Mouse (Mus musculus) left cerebral cortex, postnatal 14 days (tissue): ENCODE measurements around the gene Rarb. TPM values are rescaled to one million over a fixed set of nuclear protein-coding genes. Genes with fewer than 3 reads are reported as not detected.

Source experiments
- DNase-seq, 2 experiments: peaks; one replicate each; pipeline ENCODE4 v3.0.0; 2021 to 2022; ENCODE audit warnings: low spot score in 2 of 2, mixed read lengths in 1 of 2
- intact Hi-C: fragments of 180-260 bp; cut with DNase I; formaldehyde crosslinking; loops from one replicate; pipeline ENCODE4 v1.15.1; 2025
- total RNA-seq, 2 experiments: library from RNA; stranded (reverse); gene quantifications; 2 replicates each; pipeline ENCODE4 v1.2.3; 2021

Rarb gene
- total RNA-seq, 2 experiments from 2014 or later = 9.8 to 14.5 TPM

DNA sequence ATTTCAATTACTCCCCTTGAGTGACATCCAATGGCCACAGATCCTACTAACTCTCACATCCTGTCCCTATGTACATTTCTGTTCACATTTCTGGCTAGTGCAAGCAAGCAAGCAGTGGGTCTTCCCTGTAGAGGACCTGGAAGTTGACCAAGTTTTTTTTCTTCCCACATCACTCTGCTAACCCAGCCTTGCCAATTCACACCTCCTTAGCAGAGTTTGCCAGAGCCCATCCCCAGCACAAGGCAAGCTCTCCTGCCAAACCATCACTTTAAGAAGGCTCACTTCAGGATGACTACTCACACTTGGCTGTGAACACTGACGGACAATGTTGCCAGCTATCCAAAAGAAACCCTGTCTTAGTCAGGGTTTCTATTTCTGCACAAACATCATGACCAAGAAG lies 80.4 kb downstream of the Rarb start:
- peak; percentile 25 to 75 for DNase-seq
- intact Hi-C loops = no loop called here

DNA sequence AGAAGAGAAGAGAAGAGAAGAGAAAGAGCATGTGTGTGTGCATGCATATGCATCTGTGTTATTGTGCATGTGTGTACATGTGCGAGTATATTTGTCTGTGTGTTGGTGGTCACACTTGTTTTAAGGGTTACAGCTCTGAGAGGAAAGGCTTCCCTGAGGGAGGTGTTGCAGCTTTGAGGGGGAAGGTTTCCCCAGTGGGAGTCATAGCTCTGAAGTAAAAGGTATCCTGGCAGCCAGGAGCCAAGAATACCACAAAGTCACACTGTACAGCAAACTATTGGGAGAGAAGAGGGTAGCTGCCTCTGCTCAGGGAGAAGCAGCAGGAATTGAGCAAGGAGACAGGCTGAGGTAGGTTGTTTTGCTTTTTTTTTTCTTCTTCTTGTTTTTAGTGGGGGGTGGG lies 81.2 kb downstream of the Rarb start:
- no peak for DNase-seq
- intact Hi-C loops = no loop called here

DNA sequence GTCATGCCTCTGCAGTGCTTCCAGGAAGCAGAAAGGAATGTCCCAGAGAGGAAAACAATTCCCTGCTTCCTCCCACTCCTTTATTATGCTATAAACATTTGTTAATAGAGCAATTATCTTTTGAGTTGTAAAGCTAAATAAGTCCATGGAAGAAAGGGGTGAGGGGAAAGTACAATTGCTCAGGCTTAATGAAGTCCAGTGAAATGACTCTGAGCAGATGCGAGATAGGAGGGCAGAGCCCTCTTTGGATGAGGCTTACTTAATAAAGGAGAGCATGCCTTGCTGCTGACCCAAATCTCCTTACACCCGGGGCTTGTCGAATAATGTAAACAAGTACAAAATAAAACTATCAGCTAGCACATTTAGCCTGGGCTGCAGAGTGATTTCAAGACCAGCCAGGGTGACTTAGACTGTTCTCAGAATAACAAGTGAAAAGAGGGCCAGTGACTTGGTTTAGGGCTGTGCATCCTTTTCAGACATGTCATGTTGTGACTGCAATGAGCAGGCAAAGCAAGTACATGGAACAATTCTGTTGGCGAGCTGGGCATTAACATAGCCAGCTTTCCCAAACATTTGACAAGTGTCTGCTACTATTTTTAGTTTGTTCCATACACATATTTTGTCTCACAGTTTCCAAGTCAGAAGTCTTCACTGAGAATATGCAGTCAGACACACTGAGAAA lies 83.5 kb downstream of the Rarb start:
- intact Hi-C loops = no loop called here
- DNase-seq = peak in 1 of 2 experiments; percentile 25

DNA sequence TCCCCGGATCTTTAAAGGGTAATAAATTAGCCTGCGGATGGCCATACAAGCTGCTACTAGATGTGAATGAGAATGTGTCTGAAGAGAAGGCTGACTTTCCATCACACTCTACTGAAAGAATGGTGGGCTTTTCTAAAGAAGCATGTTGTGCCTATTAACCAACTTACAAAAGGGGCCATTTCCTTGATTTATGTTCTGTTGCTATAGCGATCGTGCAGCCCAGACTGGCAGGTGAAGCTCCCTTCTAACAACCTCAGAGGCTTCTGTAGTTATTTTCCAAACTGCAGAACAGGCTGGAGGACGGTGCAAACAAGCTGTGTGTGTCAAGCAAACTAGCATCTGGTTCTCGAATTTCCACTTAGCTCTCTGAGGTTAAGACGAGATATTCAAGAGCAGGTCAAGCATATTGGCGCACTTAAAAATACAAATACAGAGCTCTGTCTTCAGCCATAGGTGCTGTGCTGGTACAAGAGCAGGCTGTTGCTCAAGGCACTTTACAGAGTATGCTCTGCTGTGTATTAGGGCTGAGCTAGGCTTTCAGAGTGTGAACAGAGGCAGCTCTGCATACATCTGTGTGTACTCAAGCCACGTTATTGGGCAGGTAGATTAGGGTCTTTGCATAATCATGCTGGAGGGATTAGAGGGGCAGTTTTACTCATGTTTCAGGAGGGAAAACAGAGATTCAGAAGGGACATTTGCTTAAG lies 85.2 kb downstream of the Rarb start:
- intact Hi-C loops = no loop called here
- DNase-seq = no peak

DNA sequence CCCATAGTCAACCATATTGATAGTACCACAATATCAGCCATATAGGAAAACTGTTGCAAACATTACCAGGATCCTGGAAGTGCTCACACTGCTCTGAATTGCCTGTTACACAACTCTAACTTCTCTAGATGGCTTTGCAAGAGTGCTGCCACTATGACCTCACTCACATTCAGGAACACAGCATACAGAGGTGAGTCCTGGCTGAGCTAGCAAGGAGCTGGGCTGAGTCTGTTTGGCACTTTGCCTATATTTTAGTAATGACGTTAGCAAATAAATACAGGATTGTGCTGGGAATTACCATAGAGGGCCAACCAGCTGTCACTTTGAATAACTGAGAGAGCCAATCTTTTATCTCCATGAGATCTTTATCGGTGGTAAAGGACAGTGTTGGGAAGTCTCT lies 86.9 kb downstream of the Rarb start:
- DNase-seq = no peak
- intact Hi-C loops = no loop called here

DNA sequence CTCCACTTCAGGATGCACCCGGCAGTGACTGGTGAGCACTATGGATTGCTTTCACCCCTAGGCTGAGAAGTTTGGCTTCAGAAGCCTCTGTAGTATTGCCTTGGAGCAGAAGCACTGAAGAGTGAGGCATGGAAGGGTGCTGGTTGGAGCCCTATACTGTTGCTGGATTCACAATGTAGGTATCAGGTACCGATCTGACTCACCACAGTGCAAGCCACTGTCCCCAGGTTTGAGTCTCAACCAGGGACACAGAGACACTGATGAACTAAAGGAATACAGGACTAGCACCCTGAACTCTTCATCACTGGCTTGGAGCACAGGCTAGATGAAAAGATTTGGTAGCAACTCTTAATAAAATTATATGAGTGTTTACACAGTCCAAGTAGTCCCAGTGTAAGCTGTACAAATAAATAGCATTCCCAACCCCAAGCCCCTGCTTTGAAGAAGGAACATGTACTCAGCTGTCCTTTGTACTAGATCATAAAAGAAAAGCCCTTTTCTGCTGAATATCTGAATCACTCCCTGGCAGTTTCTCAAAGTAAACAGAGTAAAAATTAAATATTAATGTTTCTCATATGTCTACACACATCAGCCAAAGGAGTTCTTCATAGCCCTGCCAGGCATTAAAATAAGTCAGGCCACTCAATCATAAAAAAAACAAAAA lies 90.6 kb downstream of the Rarb start:
- intact Hi-C loops = no loop called here
- no peak for DNase-seq

DNA sequence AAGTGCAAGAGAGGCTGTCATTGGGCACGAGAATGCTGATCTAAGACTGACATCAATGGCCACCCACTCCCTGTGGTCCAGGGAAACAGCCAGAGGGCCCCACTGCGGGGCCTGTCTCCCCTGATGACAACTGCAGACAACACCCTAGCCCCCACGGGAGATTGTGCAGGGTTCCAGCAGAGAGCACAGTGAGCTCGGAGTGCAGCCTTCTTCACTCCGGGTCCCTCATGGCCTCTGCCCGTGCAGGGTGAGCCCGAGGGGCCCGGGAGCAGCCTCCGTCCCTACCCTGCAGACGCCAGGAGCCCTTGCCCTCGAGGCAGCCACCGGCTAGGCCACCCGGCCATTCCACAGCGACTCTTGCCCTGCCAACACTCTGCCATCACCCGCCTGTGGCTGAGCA lies 95.0 kb downstream of the Rarb start:
- no peak for DNase-seq
- intact Hi-C loops = no loop called here

DNA sequence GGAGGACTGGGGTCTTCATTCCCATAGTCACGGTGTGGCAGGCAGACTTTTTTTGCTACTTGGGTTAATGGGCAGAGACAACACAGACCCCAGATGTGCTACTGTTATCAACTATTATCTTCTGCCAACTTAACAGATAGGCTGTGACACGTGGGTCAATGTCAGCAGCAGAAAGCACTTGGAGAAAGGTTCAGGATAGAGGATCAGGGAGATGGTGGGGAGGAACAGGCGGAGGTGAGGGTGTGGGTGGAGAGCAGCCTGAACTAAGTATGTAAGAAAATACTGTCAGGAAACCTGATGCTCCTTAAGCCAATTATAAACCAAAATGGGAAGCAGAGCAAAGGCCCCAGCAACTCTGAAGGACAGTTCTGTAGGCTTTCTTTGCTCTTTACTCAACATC lies 101.1 kb downstream of the Rarb start:
- no peak for DNase-seq

DNA sequence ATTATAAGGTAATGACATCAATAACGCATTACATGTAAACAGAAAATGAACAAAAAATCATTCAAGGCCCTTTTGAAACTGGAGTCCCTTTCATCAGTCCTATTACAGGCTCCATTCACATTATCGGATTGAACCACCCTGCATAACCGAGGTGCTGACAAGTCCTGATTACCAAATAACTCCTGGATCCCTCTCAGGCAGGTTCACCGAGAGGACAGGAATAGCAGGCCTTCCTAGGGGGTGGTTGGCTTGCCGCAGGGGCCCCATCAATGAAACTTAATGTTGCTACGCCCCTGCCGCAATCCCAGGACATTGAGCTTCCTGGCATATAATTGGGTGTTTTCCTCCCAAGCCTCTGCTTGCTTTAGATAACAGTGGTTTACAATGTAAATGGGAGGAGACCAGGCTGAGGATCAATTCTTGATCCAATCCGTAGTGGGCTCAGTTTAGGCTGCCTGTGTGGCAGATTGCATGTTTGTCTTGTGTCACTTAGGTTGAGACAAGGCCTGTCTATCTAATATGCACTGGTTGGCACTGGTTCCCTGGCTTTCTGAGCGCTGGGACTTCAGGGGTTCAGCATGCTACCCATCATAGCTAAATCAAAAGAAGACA lies 104.5 kb downstream of the Rarb start:
- DNase-seq = no peak
- intact Hi-C loops = no loop called here

More for the DNA sequence above, 101.1 kb downstream of the Rarb start:
- intact Hi-C loops = no loop called here

DNA sequence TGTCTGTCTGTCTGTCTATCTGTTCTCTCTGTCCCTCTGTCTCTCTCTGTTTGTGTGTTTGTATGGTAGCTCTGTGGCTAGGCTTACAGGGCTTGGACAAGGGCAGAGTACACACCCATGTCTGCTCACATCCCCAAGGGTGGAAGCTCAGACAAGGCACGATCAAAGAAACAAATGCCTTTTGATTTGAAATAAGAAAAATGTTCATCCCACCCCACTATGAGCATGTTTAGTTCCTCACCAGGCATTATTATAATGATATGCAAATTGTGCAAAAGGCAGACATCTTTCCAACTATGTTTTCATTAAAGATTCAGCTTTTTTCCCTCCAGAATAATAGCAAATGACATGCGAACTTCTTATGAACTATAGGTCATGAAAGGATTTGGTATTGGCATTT lies 105.2 kb downstream of the Rarb start:
- DNase-seq = no peak
- intact Hi-C loops = no loop called here

DNA sequence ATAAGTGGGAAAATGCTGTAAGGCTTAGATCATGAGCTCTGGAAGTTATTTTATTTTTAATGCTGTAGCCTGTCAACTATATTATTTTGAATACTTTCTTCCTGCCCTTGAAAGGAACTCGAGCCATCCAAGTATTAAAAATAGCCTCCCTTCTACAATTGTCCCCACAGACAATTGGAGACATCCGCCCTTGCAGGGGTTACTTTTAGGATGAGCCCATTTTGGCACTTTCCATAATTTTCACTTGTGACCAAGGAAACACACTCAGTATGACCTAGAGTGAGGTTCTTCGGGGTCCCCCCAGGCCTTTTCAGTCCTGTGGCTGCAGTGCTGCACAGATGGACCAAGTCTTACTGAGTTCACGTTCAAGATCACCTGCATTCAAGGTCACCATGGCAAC lies 119.7 kb downstream of the Rarb start:
- DNase-seq = no peak
- intact Hi-C loops = no loop called here

DNA sequence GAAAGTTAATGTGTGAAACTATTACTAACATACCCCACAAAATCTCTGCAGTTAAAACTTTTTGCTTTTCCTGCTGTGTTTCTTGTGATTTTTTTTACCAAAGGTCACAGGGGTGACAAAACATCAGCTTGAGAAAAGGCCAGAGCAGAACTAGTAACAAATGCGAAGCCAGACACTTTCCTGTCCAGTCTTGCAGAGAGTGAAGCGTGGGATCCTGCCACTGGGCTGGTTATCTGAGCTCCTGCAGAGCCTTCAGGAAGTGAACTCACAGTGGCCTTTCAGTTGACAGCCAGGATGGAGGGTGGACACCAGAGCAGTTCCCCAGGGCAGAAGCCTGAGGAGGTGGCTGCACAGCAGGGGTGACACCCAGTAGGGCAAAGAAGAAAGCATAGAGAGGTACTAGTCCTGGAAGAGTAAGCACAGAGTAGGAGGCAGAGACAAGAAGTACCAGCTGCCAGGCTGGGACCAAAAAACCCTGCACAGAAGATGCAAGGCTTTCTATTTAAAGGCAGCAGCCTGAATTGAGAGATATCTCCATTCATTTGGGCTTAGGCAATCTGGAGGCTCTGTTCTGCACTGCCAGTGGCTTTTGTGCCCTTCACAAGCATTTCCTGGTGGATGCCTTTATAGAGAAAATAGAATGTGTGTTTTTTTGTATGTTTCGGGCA lies 123.4 kb downstream of the Rarb start:
- peak; percentile 15 to 44 for DNase-seq
- intact Hi-C loops = no loop called here

DNA sequence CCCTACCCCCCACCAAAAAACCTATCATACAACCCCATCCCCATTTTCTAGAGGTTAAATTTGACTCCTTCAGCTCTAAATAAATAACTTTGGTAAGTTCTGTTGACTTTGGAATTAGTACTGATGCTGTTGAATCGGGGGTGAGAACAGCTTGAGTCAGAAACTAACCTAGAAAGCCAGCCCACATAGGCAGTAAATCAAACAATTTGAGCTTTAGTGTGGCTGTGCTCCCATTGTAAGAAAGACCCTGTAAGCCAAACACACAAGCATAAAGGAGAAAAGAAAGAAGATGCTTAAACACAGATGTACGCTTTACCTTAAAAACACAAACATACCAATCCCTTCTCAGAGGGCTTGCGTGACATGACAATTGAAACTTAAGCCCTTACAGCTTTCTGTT lies 140.6 kb downstream of the Rarb start:
- intact Hi-C loops = no loop called here
- DNase-seq = no peak

DNA sequence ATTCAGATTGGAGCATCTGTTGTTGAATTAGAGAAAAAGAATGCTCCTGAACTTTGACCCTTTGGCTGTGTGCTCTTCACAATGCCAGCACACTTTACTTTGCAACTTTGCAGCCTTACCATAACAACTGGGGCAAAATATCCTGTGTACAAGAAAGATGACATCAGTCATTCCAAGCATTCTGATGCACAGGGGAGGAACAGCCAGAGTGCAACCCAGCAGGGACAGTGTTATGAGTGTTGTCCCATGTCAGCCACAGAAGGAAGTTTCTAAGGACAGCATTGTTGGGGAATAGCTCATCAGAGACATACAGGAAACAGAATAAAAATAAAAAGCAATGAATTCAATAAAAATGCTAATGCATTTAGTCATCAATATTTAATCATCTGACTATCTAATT lies 141.9 kb downstream of the Rarb start:
- intact Hi-C loops = no loop called here
- no peak for DNase-seq

DNA sequence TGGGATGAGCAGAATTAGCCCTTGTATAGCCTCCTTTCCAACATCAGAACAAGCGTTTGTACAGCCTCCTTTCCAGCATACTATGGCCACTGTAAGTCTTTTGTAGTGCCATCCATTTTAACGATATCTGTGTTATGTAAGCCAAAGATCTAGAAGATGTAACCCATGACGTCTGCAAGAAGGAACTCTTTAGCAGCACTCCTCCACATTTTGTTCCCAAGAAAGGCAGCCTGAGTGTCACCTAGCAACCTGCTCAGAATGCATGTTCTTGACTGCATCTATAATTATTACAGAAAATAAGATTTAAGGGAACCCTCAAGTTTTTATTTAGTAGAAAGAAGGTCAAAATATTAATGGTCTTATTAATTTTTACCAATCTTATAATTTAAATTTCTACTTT lies 148.4 kb downstream of the Rarb start:
- intact Hi-C loops = loop anchor here (2.0 kb wide), 1 partner anchor 72 kb away; no protein-coding TSS in a partner anchor
- peak; percentile 34 to 77 for DNase-seq

DNA sequence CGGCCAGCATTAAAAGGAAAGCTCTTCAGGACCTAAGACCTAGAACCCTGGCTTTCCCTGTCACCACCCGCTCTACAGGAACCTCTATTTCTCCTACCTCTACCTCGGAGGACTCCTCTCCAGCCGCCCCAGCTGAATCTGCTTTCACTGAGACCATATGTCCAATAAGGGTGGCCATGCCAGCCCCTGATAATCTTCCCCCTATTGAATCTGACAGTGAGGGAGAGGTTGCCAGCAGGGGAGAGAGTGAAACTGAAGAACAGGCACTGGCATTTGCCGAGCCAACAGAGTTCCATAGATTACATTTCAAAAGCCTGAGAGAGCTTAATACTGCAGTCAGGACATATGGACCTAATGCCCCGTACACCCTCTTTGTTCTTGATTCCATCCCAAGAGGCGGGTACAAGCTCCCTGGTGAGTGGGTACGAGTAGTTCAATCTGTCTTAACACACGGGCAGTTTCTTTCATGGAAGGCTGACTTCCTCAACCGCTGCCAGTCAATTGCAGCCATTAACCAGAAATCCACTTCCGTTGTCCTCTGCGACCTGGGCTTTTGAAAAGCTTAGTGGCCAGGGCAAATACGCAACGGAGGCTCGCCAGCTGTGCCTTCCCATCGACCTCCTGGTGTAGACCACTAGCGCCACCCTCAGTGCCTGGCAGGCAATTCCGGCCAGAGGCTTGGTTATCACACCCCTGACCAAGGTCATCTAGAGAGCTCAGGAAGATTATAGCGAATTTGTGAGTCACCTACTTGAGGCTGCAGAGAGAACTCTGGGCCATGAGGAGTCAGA lies 179.6 kb downstream of the Rarb start:
- intact Hi-C loops = no loop called here
- no peak for DNase-seq

DNA sequence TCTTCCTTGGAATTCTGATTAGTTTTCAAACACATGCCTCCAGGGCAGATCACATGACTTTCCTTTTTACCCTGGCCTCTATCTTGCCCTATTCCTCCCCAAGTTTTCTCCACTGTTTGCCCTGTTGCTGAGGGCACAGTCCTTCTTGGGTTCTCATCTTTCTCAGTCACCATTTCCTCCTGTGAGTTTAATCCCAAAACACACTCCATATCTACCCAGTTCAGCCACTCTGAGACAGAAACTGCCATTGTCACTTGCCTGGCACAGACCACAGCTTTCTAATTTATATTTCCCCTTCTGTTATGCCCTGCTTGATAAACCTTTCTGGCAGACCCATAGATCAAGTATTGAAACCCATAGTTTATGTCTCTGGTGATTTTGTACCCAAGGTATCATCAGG lies 205.0 kb downstream of the Rarb start:
- DNase-seq = no peak
- intact Hi-C loops = no loop called here

DNA sequence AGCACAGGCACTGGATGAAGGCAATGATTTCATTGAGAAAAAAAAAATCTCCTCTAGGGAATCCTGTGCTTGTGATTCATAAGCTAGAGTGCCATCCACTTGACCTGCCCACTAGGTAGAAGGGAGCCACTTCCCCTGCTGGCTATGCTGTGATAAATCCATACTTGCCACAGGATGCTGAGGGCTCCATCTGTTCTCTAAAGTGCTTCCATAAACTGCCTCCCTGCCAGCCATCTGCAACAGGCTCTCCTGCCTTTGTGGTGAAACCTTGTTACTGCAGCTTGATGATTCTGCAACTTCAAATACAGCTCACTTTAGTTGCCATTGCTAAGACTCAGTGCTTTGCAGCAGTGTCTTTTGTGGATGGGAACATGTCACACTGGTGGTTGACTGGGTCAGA lies 213.5 kb downstream of the Rarb start:
- intact Hi-C loops = no loop called here
- no peak for DNase-seq

DNA sequence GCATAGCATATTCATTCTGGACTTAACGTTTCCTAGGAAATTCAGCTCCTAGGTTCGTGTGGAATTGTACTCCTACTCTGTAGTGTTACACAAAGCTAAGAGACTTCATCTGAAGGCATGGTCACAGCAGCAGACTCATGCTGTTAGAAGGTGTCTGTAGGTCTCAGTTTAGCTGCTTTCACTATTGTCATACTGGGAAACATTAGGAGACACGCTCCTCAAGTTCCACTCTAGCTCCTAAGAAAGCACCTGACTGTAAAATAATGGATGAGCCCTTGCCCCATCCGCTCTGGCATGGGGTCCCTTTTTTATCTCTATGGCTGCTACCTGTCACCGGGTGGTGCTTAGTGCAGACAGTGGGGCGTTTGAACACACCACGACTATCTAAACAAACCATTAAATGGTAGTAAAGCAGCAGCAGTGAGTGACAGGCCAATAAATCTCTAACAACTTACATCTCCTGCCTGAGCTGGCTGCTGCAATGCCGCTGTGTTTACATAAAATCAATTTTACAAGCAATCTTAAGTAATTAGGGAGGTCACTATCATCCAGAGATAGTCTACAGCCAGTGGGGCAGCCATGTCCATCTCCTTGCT lies 214.4 kb downstream of the Rarb start:
- DNase-seq = no peak
- intact Hi-C loops = no loop called here
